Mouse (Mus musculus): ENCODE measurements around the gene Stk39. TPM values are rescaled to one million over a fixed set of nuclear protein-coding genes. Genes with fewer than 3 reads are reported as not detected.

Stk39 gene
- polyA plus RNA-seq, 1 experiment from 2014 or later: 1.9 TPM

DNA sequence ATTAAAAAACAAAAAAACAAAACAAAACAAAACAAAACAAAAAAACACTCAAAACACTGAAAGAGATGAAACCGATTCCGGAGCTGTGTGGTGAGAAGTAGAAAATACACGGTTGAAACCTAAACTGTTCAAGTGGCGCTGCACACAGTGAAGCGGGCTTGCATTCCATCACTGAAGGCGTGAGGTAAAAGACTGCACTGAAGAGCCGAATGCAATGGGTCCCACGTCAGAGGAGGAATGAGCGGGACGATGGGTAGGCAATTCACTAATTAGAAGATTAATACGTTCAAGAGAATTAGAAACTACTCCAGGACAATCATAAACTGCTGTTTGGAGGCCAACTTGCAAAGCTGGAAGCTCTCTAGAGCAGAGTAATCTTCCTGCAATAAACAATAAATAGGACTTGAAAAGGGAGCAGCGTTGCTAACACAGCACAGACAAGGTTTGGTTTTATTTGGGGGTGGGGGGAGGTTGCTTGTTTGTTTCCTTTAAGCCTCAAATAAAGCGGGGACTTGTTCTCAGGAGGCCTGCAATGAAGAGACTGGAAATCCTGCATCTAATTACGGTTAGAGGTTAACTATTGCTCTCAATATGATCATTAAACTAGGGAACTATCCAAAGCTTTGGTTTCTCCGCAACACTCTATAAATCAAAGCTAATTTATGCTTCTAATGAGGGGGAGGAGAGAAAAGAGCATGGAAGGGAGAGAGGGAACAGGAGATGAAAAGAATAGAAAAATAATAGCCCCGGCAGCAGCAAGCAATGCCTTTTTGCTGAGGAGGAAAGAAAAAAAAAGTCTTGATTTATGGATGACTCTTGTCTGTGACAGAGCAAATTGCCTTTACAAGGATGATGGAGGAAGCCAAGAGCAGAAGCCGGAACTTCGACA, 67.5 kb downstream of the Stk39 start:
- H3K36me3 ChIP-seq: no peaks in the 10 kb centered on the region
- H3K4me1 ChIP-seq (replicated peaks): 0 out of 2 replicates have a peak, but pooled peaks cover 7% of the 10 kb centered on the region
- no peak overlapping the region for H3K27ac ChIP-seq
- ATAC-seq (ENCODE audit: low read depth) (no peak), DNase-seq (no peak)
- H3K9me3 ChIP-seq (replicated peaks): no peaks in the 10 kb centered on the region
- H3K27me3 ChIP-seq: no peaks in the 10 kb centered on the region
- no peak overlapping the region for H3K4me3 ChIP-seq (replicated peaks)
- 64% methylated on average over 18 of the region's 18 CpGs for WGBS (ENCODE audit: insufficient replicate concordance)
- no peak overlapping the region for H3K9ac ChIP-seq
- no peak overlapping the region for H3K4me2 ChIP-seq

DNA sequence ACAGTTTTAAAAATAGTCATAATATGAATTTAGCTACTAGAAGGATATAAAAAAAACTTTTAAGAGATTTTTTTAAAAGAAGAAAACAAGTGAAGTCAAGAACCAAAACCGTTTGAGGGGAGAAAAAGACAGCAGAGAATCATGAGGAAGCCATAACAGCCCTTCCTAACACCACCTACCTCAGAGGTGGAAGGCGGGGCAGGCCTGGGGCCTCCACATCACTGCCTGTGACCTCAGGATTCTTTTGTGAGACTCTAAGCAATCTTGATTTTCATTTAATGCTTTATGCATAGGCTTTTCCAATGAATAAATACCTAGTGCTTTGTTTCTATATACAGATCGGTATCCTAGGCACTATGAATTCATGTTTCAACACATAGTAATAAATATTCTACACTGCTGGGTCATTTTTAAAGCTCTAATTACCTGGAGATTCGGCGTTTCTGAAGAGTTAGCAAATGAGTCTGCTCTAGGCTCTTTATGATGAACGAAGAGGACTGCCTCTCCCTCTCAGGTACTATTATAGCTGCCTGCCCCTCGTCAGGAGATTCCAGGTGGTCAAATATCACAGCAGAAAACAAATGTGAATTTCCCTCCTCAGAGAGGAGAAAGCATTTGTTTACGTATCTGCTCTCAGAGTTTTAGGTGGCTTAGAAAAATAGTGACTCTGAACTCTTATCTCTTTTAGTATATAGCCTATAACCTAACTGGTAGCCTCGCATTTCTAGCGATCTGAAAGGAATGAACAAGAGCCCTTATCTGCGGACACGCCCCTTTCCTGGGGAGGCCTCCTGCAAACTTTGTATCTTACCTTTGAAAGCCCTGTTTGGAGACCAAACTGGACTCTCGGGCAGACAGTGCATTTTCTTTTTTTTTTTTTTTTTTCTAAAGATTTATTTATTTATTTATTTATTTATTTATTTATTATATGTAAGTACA, 78.2 kb downstream of the Stk39 start:
- Histone ChIP-seq H3K4me1 (replicated peaks) (peaks cover 7% of the 10 kb centered on the region), H3K9me3 (replicated peaks) (no peaks in the 10 kb centered on the region), H3K27ac (no peak overlapping the region), H3K4me3 (replicated peaks) (no peak overlapping the region), H3K36me3 (no peaks in the 10 kb centered on the region), H3K27me3 (no peaks in the 10 kb centered on the region), H3K9ac (no peak overlapping the region), H3K4me2 (no peak overlapping the region)
- DNase-seq (peak; percentile 19), ATAC-seq (ENCODE audit: low read depth) (no peak)
- 56% methylated on average over 13 of the region's 13 CpGs for WGBS (ENCODE audit: insufficient replicate concordance)

DNA sequence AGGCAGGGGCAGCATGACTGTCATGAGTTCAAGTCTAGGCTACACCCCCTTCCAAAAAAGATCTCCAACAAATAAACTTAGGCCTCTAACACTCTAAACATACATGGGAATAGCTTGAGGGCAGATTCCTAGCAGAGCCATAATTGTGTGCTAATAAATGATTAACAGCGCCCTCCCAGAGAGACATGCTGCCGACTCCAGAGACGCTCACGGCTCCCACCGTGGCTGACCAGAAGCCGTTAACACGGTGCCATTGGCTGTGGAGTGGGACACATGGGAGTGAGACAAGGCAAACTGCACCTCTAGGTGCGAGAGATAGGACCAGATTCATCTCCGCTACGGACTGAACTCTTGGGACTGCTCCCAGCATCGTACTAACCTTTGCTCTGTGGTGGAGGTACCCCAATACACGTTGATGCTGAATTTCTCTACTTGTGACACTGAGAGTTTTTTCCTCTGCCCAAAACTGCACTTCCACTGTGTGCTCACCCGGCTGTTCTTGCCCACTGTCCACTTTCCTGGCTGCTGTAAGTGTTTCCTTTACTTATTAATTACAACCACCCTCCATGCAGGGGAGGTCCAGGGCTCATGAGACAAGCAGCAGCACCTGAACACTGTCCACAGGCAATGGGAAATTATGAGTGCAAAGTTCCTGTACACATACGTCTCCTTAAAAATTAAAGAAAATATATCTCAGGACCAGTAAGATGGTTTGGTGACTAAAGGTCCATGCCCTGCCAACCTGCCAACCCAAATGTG, 84.1 kb downstream of the Stk39 start:
- DNase-seq (no peak), ATAC-seq (ENCODE audit: low read depth) (no peak)
- Histone ChIP-seq H3K4me1 (replicated peaks) (peaks cover 3% of the 10 kb centered on the region), H3K4me3 (replicated peaks) (no peak overlapping the region), H3K4me2 (no peak overlapping the region), H3K9ac (no peak overlapping the region), H3K27me3 (no peaks in the 10 kb centered on the region), H3K36me3 (no peaks in the 10 kb centered on the region), H3K27ac (no peak overlapping the region), H3K9me3 (replicated peaks) (no peaks in the 10 kb centered on the region)
- WGBS (ENCODE audit: insufficient replicate concordance): 72% methylated on average over 14 of the region's 14 CpGs

DNA sequence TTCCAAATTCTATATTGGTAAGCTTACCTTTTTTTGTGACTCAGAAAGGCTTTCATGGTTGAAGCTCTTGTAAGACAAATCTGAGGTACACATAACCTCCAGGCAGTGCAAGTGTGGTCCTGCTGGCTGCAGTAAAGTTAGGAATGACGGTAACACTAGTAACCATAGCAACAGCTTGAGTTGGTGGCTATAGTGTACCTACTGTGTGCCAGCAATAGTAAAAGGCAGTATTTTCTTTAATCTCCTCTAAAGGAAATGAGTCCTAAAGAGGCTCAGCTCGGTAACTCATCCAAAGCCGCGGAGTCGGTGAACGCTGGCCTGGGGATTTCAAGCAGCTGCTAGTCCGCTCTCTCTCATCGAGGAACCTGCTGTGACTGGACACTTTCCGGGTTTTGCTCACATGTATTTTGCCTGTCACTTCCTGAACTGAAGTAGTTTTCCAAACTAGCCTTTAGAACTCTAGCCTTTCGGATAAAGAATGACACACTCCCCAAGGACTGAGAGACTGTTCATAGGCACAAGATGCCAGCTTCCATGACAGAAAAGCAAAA, 85.7 kb downstream of the Stk39 start:
- Histone ChIP-seq H3K9me3 (replicated peaks) (no peaks in the 10 kb centered on the region), H3K9ac (no peak overlapping the region), H3K27me3 (no peaks in the 10 kb centered on the region), H3K4me1 (replicated peaks) (peaks cover 19% of the 10 kb centered on the region), H3K4me3 (replicated peaks) (no peak overlapping the region), H3K36me3 (no peaks in the 10 kb centered on the region), H3K4me2 (no peak overlapping the region), H3K27ac (no peak overlapping the region)
- ATAC-seq (ENCODE audit: low read depth): no peak
- WGBS (ENCODE audit: insufficient replicate concordance): 80% methylated on average over 10 of the region's 10 CpGs
- no peak for DNase-seq

DNA sequence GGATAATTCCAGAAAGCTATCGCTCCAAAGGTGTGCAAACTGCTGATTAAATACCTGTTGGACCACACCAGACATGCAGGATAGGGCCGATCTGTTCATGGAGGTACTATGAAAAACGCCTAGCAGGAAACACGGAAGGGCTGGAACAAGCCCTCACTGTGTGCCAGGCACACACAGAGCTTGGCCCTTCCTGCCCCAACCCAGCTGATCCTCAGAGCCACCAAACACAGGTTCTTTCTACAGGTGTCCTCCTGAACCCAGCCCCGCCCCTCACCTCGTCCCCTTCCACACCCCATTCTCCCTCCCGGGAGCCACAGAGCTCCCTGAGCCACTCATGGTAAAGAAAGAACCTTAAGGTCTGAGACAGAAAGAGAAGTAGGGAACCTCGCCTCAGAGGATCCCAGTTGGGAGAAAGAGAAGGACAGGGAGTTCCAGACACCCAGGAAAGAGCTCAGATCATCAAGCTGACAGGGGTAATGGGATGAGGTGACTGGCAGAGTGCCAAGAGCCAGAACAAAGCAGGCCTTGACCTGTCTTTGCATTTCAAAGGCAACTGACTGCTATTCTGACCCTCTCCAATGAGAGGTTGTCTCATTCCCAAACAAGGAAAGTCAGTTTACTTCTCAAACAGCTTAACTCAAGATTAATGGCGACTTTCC, 86.3 kb downstream of the Stk39 start:
- H3K4me2 ChIP-seq: no peak overlapping the region
- H3K36me3 ChIP-seq: no peaks in the 10 kb centered on the region
- ATAC-seq (ENCODE audit: low read depth): no peak
- H3K4me3 ChIP-seq (replicated peaks): no peak overlapping the region
- 70% methylated on average over 9 of the region's 9 CpGs for WGBS (ENCODE audit: insufficient replicate concordance)
- peaks cover 22% of the 10 kb centered on the region for H3K4me1 ChIP-seq (replicated peaks)
- H3K27ac ChIP-seq: no peak overlapping the region
- H3K9ac ChIP-seq: no peak overlapping the region
- H3K27me3 ChIP-seq: no peaks in the 10 kb centered on the region
- no peaks in the 10 kb centered on the region for H3K9me3 ChIP-seq (replicated peaks)
- DNase-seq: no peak

DNA sequence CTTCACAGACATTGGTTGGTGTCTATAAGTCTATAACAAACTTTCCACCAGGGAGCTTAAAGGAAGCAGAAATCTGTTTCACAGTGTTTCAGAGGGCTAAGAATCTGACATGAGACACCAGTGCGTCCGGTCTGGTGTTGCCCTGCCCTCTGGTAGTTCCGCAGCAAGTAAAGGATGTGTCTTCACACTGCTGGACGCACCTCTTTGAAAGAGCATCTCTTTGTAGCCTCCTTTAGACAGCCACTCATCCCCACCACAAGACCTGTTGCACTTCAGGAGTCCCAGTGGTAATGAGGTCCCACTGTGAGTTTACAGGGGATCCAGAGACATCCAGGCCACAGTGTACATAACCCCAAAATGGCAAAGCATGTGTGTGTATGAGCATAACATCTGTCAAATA, 88.1 kb downstream of the Stk39 start:
- 78% methylated on average over 4 of the region's 4 CpGs for WGBS (ENCODE audit: insufficient replicate concordance)
- ATAC-seq (ENCODE audit: low read depth): no peak
- no peaks in the 10 kb centered on the region for H3K36me3 ChIP-seq

DNA sequence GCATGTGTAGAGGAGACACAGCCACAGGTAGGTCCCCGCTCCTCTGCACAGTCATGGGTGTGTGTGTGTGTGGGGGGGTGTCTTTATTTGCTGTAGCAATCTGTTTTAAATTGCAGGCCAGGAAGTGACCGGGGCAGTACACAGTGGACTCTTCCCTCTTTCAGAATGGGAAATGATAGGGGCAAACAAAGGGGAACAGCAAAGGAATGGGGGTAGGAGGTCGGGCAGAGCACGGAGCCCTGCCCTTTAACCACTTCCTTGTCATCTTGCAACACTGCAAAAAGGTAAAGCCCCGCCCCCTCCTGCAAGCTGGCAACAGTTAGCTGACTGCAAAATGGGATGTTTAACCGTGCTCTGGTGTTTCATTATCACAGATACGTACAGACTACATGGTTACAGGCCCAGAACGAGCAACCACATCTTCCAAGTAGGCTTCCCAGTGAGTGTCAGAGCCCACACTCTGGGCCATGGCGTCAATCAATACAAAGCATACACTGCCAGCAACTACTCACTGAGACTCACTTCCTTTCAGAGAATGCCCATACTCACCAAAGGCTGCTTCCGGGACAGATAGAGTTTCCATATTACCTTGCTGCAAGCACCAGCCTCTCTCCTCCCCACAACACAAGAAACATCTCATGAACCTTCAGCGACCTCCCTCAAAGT, 89.5 kb downstream of the Stk39 start:
- Histone ChIP-seq H3K9me3 (replicated peaks) (no peaks in the 10 kb centered on the region), H3K36me3 (no peaks in the 10 kb centered on the region), H3K4me2 (peak overlapping the region; percentile 17; the same call in 1 of the 2 replicates), H3K27ac (peak overlapping the region; percentile 29; the same call in 1 of the 2 replicates), H3K9ac (no peak overlapping the region), H3K4me3 (replicated peaks) (no peak overlapping the region), H3K27me3 (no peaks in the 10 kb centered on the region), H3K4me1 (replicated peaks) (peaks cover 26% of the 10 kb centered on the region)
- 22% methylated on average over 11 of the region's 11 CpGs for WGBS (ENCODE audit: insufficient replicate concordance)
- ATAC-seq (ENCODE audit: low read depth): peak; percentile 79
- DNase-seq: no peak

More for the DNA sequence above, 88.1 kb downstream of the Stk39 start:
- Histone ChIP-seq H3K9ac (no peak overlapping the region), H3K27me3 (no peaks in the 10 kb centered on the region), H3K4me1 (replicated peaks) (peaks cover 26% of the 10 kb centered on the region), H3K27ac (no peak overlapping the region), H3K9me3 (replicated peaks) (no peaks in the 10 kb centered on the region), H3K4me3 (replicated peaks) (no peak overlapping the region), H3K4me2 (no peak overlapping the region)
- no peak for DNase-seq

DNA sequence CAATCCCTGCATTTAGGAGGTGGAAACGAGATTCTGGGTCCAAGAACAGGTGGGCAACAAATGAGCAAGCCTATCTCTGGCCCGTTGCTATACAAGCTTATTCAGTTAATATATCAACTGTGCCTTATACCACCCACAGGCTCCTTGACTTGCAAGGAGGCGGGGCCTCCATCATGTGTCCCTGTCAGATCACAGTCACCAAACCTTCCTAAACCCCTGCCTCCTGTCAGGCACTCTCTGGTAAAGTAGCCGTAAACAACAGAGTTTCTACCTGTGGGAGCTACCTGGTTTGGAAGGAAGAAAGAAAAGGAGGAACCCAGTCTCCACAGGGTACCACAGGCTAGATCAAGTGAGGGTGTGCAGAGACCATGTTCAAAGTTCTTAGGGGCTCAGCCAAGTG, 90.2 kb downstream of the Stk39 start:
- Histone ChIP-seq H3K4me3 (replicated peaks) (no peak overlapping the region), H3K36me3 (no peaks in the 10 kb centered on the region), H3K9ac (no peak overlapping the region), H3K27ac (peak overlapping the region; percentile 29), H3K4me1 (replicated peaks) (peaks cover 26% of the 10 kb centered on the region), H3K9me3 (replicated peaks) (no peaks in the 10 kb centered on the region), H3K27me3 (no peaks in the 10 kb centered on the region), H3K4me2 (0 out of 2 replicates have a peak overlapping the region, but pooled peaks have one; percentile 17)
- ATAC-seq (ENCODE audit: low read depth) (peak; percentile 35), DNase-seq (no peak)
- 47% methylated on average over 4 of the region's 4 CpGs for WGBS (ENCODE audit: insufficient replicate concordance)

DNA sequence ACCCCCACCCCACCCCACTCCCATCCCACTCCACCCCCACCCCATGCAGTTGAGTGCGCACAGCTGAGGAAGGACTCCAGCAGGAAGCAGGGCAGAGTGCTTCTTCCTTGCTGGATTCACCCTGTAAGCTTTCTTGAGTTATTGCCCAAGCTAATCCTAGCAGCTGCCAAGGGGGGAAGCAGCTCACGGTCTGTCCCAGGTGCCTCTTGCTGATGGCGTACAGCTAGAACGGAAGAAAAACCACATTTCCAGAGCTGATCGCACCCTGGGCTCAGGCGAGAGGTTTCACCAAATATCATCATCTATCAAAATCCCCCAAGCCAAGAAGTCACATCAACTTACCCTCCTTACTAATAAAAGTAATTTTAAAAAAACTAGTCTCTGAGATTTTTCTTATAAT, 90.9 kb downstream of the Stk39 start:
- Histone ChIP-seq H3K27me3 (no peaks in the 10 kb centered on the region), H3K9ac (no peak overlapping the region), H3K4me3 (replicated peaks) (no peak overlapping the region), H3K4me2 (no peak overlapping the region), H3K27ac (no peak overlapping the region), H3K36me3 (no peaks in the 10 kb centered on the region), H3K4me1 (replicated peaks) (peaks cover 26% of the 10 kb centered on the region), H3K9me3 (replicated peaks) (no peaks in the 10 kb centered on the region)
- 29% methylated on average over 6 of the region's 6 CpGs for WGBS (ENCODE audit: insufficient replicate concordance)
- ATAC-seq (ENCODE audit: low read depth) (no peak), DNase-seq (no peak)

DNA sequence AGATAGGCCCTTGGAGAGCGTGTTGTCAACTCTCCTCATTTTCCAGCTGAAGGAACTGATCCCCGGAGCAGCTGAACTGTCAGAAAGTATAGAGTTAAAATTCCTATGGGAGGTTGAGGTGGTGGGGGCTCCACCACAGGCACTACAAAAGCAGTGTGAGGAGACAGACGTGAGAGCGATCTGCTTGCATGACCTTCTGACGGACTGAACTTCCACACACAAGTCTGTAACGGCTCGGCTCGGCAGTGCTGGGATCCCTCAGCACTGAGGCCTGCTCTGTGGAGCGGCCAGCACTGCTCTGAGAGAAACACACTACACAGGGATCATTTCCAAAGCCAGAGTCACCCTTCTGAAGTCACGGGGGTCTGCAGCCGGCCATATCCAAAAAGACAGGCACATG, 92.4 kb downstream of the Stk39 start:
- H3K4me3 ChIP-seq (replicated peaks): no peak overlapping the region
- no peaks in the 10 kb centered on the region for H3K9me3 ChIP-seq (replicated peaks)
- no peak overlapping the region for H3K4me2 ChIP-seq
- 59% methylated on average over 11 of the region's 11 CpGs for WGBS (ENCODE audit: insufficient replicate concordance)
- no peaks in the 10 kb centered on the region for H3K27me3 ChIP-seq
- DNase-seq (no peak), ATAC-seq (ENCODE audit: low read depth) (no peak)
- H3K9ac ChIP-seq: no peak overlapping the region
- H3K27ac ChIP-seq: no peak overlapping the region
- no peaks in the 10 kb centered on the region for H3K36me3 ChIP-seq
- peaks cover 26% of the 10 kb centered on the region for H3K4me1 ChIP-seq (replicated peaks)
